Mouse (Mus musculus) bone marrow, adult 2 months (tissue): ENCODE results near the gene Zfp866.

Source experiments
- CTCF ChIP-seq: fragments of 200-500 bp; IDR thresholded peaks from 2 replicates; pipeline ENCODE4 v1.5.1; 2011; ENCODE audit warnings: low read length, control low read depth; ENCODE audit not compliant: control insufficient read depth, insufficient read depth
- POLR2A ChIP-seq: fragments of 200-500 bp; IDR thresholded peaks from 2 replicates; pipeline ENCODE4 v1.6.1; 2011; ENCODE audit warnings: low read depth, mild to moderate bottlenecking, control low read depth, low read length, borderline replicate concordance; ENCODE audit not compliant: control insufficient read depth

DNA sequence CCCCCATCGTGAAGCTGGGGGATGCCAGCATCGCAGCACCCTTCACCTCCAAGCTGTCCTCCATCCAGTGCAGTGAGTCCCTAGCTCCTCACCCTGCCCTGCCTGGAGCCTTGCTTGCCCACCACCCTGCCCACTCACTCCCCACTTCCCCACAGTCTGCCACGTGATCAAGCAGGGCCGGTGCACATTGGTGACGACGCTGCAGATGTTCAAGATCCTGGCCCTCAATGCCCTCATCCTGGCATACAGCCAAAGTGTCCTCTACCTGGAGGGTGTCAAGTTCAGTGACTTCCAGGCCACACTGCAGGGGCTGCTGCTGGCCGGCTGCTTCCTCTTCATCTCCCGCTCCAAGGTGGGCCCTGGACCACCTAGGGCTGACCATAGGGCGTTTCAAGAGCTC lies 14.5 kb upstream of the Zfp866 start:
- no peak for TF ChIP-seq CTCF
- no peak for TF ChIP-seq POLR2A
